Comparison of ENCODE assay signal across 14 mouse cellular contexts in the genomic region with DNA sequence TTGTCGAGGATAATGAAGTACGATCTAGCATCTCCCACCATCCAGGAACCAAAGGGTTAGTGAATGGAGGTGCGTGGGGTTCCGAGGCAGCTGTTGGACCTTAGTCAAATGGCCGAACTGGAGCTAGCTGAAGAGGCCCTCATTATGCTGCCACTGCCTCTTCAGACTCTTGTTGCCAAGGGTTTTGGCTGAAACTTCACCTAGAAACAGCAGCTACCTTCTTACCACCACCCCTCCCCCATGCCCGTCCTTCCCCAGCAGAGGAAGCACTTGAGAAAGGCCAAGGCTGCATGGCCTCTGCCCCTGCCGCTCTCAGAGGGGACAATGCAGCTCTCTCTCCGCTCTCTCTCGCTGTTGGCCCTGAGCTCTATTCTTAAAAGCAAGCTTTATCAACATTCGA.
DNase-seq lines count a peak whose midpoint lies in the region; ATAC-seq lines count a peak whose summit lies in the region.
"Had no signal": no experiment of that assay in that cellular context is flagged by ENCODE, and none has a peak within 500 bp of the region (broad histone marks: within the 10 kb centered on the region; RNA-seq: fewer than 3 reads in every experiment).

No protein-coding gene starts in this region.

- no peak for ATAC-seq in heart, embryonic 12.5 days (ENCODE audit: insufficient number of reproducible peaks, low FRiP score)

- 81% methylated on average over 10 of the region's 10 CpGs for WGBS in heart, embryonic 10.5 days
- WGBS in heart, embryonic 12.5 days = 79% methylated on average over 10 of the region's 10 CpGs

- peaks cover 20% of the 10 kb centered on the region for H3K4me1 ChIP-seq in heart, embryonic 10.5 days
- H3K4me1 ChIP-seq in heart, embryonic 12.5 days (replicated peaks) = peaks cover 15% of the 10 kb centered on the region

- no peak overlapping the region for H3K4me2 ChIP-seq in heart, embryonic 12.5 days
- H3K4me2 ChIP-seq: heart, embryonic 11.5 days; hindbrain, embryonic 15.5 days; kidney, embryonic 15.5 days; liver, embryonic 15.5 days had no signal

- no peak overlapping the region for H3K4me3 ChIP-seq in heart, embryonic 10.5 days
- no peak overlapping the region for H3K4me3 ChIP-seq in heart, embryonic 12.5 days
- H3K4me3 ChIP-seq: hindbrain, embryonic 15.5 days; kidney, embryonic 15.5 days; limb, embryonic 10.5 days; liver, embryonic 15.5 days had no signal

- no peak overlapping the region for H3K9ac ChIP-seq in heart, embryonic 12.5 days
- H3K9ac ChIP-seq: hindbrain, embryonic 15.5 days; kidney, embryonic 15.5 days; liver, embryonic 15.5 days had no signal

- no peaks in the 10 kb centered on the region for H3K27me3 ChIP-seq in heart, embryonic 10.5 days (ENCODE audit: insufficient read depth, poor library complexity, severe bottlenecking)
- H3K27me3 ChIP-seq in heart, embryonic 12.5 days (replicated peaks) = 0 out of 2 replicates have a peak, but pooled peaks cover 5% of the 10 kb centered on the region
- H3K27me3 ChIP-seq: hindbrain, embryonic 15.5 days; kidney, embryonic 15.5 days had no signal

- peak; percentile 59 for DNase-seq in heart, embryonic 10.5 days (ENCODE audit: low spot score)
- DNase-seq in right cerebral cortex, postnatal 14 days = peak; percentile 12
- no peak for DNase-seq in right cerebral cortex, adult 2 months (ENCODE audit: low spot score in 2 of 2)
- peak; percentile 65 to 75 for DNase-seq in lung, adult 18-20 months
- DNase-seq in testis, postnatal 10 days (ENCODE audit: low spot score) = peak; percentile 51
- no peak for DNase-seq in kidney, postnatal 36 days
- DNase-seq in spleen, adult 12 weeks (ENCODE audit: low spot score) = no peak
- DNase-seq: adrenal gland, adult 2 months had no signal

- H3K36me3 ChIP-seq in heart, embryonic 10.5 days = no peaks in the 10 kb centered on the region
- H3K36me3 ChIP-seq in heart, embryonic 12.5 days = no peaks in the 10 kb centered on the region
- H3K36me3 ChIP-seq: hindbrain, embryonic 15.5 days; kidney, embryonic 15.5 days; limb, embryonic 10.5 days; liver, embryonic 15.5 days had no signal

- H3K27ac ChIP-seq in heart, embryonic 10.5 days = no peak overlapping the region
- H3K27ac ChIP-seq in heart, embryonic 12.5 days (ENCODE audit: poor library complexity, severe bottlenecking) = no peak overlapping the region
- H3K27ac ChIP-seq: hindbrain, embryonic 15.5 days; kidney, embryonic 15.5 days; limb, embryonic 10.5 days; liver, embryonic 15.5 days had no signal

- H3K9me3 ChIP-seq in heart, embryonic 10.5 days = no peaks in the 10 kb centered on the region
- H3K9me3 ChIP-seq in heart, embryonic 12.5 days (replicated peaks) = no peaks in the 10 kb centered on the region
- H3K9me3 ChIP-seq: hindbrain, embryonic 15.5 days; kidney, embryonic 15.5 days; limb, embryonic 10.5 days; liver, embryonic 15.5 days had no signal

Comparison
In these comparisons a context has a peak if more than half of its experiments do, and no peak if none do; other contexts are left out.
1. DNase-seq: peak in heart, embryonic 10.5 days (single experiment), right cerebral cortex, postnatal 14 days (single experiment), lung, adult 18-20 months (2 of 2) and testis, postnatal 10 days (single experiment); none in right cerebral cortex, adult 2 months (0 of 2), kidney, postnatal 36 days (0 of 2) and spleen, adult 12 weeks (single experiment).